Mouse (Mus musculus) adrenal gland (tissue): ENCODE measurements around the gene Ankrd23.

Experiments
- intact Hi-C: fragments of 180-260 bp; cut with DNase I; formaldehyde crosslinking; loops from one replicate; pipeline ENCODE4 v1.15.1; 2025

Gene Ankrd23

GRCm38 (mm10) chr1:36564101-36564500 lies 27.4 kb upstream of the Ankrd23 start:
- intact Hi-C loops, result no loop called here

- intact Hi-C loops, result no loop called here
Observed at GRCm38 (mm10) chr1:36563632-36564031, 26.9 kb upstream of the Ankrd23 start.

DNA sequence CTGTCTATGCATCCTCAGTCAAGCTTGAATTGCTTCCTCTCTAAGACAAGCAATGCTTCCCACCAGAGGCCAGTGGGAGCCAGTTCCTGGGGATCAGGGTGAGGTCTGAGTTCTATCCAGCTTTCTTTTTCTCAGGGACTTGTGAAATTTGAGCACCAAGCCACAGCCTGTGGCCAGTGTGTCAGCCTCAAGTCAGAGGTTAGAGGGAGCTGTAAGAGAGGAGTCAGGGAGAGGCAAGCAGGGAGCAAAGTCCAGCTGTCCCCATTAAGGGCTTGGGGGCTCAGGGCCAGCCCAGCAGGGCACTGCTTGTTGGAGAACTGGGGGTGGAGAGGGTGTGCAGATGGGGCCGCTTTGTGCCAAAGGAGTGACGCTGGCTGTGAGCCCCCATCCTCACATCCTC lies 26.5 kb upstream of the Ankrd23 start:
- intact Hi-C loops, result no loop called here

- intact Hi-C loops, result no loop called here
Observed at GRCm38 (mm10) chr1:36562388-36562787, 25.7 kb upstream of the Ankrd23 start.

GRCm38 (mm10) chr1:36560903-36561302 lies 24.2 kb upstream of the Ankrd23 start:
- intact Hi-C loops, result no loop called here

GRCm38 (mm10) chr1:36559888-36560287 lies 23.2 kb upstream of the Ankrd23 start:
- intact Hi-C loops, result loop anchor here (5.0 kb wide), 1 partner anchor 37 kb away; no protein-coding TSS in a partner anchor

DNA sequence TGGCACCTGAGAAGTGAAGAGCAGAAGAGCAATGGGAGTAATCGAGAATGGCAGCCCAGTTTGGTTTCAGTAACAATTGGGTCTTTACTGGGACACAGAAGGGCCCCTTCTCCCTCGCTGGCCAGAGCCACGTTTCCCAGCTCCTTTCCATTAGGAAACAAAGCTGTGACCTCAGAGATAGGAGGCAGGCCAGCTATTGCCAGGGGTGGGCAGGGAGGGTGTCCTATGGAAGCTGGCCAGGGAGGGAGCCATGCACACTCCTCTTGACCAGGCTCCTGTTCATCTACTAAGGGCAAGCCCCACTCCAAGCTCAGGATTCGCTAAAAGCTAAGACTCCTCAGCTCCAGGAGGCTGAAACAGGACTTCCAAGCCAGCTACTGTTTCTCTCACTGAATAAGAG lies 22.6 kb upstream of the Ankrd23 start:
- intact Hi-C loops, result loop anchor here (5.0 kb wide), 1 partner anchor 38 kb away; no protein-coding TSS in a partner anchor

GRCm38 (mm10) chr1:36558031-36558993 lies 21.6 kb upstream of the Ankrd23 start, which contains the start of gene Sema4c:
Sema4c (minus strand) TSS chr1:36558349.
- intact Hi-C loops, result loop anchor here (5.0 kb wide), 1 partner anchor 39 kb away; no protein-coding TSS in a partner anchor

- intact Hi-C loops, result loop anchor here (5.0 kb wide), 1 partner anchor 40 kb away; no protein-coding TSS in a partner anchor
Observed at GRCm38 (mm10) chr1:36557457-36558011, 20.9 kb upstream of the Ankrd23 start.

- intact Hi-C loops, result loop anchor here (5.0 kb wide), 1 partner anchor 40 kb away; no protein-coding TSS in a partner anchor
Observed at GRCm38 (mm10) chr1:36556553-36557456, 20.1 kb upstream of the Ankrd23 start.

DNA sequence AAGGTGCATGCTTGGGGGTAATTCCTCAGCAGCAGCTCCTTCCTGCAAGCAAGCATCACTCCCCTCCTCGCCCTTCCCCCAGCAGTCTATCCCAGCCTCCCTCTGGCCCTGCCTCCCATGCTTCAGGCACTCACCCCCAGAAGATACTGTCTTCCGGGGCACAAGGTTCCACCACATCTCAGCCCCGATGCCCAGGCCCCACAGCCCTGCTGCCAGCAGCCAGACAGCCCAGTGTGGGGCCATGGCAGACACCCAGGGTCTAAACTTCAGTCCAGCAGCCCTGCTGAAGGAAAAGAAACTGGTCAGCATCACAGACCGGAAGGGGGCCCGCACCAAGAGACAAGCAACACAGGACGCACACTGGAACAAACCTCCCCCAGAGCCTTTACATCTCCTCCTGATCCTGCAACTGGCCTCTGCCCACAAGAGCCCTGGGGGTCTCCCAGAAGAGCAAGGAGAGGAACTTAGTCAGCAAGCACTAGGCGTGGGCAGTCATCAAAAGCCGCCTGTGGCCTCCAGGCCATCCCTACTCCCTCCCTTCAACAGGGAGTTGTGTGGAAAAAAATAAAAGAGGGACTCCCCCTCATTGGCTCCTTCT lies 19.2 kb upstream of the Ankrd23 start:
- intact Hi-C loops, result loop anchor here (5.0 kb wide), 1 partner anchor 41 kb away; no protein-coding TSS in a partner anchor

DNA sequence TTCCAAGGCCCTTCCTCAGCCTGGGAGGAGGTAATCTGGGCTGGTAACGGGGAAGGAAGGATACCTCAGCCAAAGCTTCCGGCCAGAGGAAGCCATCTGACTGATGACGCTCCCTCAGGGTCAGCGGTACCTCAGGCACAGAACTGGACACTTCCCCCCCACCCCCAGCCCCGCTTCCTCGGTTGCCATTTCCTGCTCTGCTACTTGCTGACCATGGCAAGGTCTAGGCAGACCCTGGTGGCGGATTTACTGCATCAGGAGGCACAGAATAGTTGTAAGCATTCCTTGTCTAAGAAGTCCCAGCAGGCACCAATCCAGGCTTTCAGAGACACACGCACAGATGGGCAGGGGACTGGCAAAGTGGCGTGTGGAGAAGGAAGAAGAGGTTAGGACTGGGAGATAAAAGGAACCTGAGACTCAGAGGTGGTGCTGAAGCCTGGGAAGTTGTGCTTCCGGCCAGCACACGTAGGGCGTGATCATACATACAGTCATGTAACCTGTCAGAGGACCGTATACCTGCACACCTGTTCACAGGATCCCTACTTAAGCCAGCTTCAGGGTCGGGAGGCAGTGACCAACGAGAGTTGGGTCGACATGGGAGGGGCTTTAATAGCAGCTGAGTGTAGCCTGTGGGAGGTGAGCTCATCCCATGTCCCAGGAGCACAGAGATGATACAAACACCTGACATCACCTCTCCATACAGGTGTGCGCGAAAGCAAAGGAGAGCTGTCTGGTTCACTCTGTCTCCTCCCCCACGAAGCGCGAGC lies 18.1 kb upstream of the Ankrd23 start:
- intact Hi-C loops, result loop anchor here (5.0 kb wide), 1 partner anchor 42 kb away; no protein-coding TSS in a partner anchor

DNA sequence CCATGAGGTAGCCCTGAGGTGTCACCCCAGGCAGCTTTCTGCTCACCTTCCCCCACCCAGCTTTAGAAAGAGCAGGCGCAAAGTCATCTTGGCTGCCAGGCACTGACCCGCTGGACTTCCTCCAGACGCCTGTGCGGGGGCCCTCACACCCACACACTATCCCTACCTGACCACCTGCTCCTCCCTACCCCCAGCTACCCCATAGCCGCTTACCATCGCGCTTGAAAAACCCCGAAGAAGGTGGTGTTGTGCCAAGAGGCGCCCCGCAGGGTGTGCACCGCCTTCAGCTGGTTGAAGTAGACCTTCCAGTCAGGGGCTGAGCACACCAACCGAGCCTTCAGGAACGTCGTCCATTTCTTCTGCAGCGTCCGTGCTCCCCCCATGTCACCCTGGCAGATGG lies 15.8 kb upstream of the Ankrd23 start:
- intact Hi-C loops, result no loop called here

GRCm38 (mm10) chr1:36551904-36552303 lies 15.2 kb upstream of the Ankrd23 start:
- intact Hi-C loops, result no loop called here

DNA sequence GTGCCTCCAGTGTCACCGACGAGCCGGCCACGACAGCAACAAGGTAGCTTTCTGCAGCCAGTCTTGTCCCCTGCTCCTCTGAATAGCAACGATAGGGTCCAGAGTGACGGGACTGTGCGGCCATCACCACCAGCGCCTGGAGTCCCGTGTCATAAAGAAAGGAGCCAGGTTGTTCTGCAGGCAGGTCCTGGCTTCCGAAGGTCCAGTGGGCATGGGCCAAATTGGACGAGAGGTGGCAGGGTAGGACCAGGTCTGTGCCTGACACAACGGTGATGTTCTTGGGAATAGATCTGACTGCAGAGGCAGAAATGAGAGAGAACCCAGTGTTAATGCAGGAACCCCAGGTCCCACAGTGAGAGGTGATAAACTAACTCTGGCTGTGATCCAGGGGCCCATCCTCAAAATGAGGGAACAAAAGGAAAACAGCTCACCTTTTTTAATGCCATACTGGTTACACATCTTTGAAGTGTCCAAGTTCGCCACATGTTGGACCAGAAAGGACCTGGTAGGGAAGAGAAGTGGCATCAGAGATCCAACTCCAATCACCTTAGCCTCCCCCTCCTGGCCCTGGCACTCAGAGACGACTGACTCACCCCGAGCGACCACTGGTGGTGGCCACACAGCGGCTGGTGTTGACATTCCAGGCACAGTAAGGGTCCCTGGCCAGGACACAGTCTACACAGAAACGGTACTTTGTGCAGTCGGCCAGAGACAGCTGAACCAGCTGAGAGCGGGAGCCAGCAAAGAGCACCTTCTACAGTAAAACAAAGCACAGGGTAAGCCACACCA lies 13.6 kb upstream of the Ankrd23 start:
- intact Hi-C loops, result no loop called here

DNA sequence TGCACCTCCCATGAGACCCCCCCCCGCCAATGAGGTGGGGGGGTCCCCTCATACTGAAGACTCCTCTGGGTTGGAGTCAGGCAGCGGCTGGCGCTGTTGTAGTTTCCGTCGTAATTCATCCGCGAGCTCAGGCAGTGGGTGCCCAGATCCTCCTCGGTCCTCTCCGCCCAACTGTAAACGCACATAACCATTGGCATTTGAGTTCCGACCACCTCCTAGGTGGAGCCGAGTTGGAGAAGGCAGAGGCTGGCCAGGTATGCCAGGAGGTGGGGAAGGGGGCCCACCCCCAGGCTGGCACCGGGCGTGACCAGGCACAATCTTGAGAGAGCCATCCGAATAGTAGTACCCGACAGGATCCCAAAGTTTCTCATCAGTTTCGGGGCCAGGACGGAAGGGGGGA lies 12.8 kb upstream of the Ankrd23 start:
- intact Hi-C loops, result no loop called here

DNA sequence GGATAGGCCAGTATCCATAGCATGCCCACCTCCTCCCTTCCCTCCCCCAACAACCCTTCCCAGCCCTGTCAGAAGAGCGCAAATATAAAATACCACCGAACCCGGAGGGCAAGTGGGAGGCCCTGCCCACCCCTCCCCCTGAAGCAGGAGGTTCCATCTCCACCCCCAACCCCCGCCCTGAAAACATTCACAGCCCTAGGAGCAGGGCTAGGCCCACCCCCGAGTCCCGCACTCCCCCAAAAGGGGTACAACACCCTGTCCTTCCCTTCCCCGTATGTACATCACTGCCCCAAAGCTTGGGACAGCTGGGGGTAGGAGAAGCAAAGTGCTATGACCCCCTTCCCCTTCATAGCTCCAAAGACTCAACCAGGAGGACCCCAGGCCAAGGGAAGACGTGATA lies 12.1 kb upstream of the Ankrd23 start:
- intact Hi-C loops, result no loop called here

GRCm38 (mm10) chr1:36547981-36548598 lies 11.4 kb upstream of the Ankrd23 start:
- intact Hi-C loops, result loop anchor here (2.0 kb wide), 2 partner anchors 87 to 137 kb away; no protein-coding TSS in a partner anchor
